ENCODE assay signal across 13 mouse cellular contexts in genomic region chr5:123079568-123079967, GRCm38 (mm10). TPM values are rescaled to one million over a fixed set of nuclear protein-coding genes. Genes with fewer than 3 reads are reported as not detected.
DNase-seq lines count a peak whose midpoint lies in the region; ATAC-seq and TF ChIP-seq lines count a peak whose summit lies in the region.
"Had no signal": no experiment of that assay in that cellular context is flagged by ENCODE, and none has a peak within 500 bp of the region (broad histone marks: within the 10 kb centered on the region; RNA-seq: fewer than 3 reads in every experiment).

No protein-coding gene starts in this region.

- peaks cover 31% of the 10 kb centered on the region for H3K4me1 ChIP-seq in heart, embryonic 15.5 days (replicated peaks)
- peaks cover 23% of the 10 kb centered on the region for H3K4me1 ChIP-seq in lung, embryonic 15.5 days
- peaks cover 52% of the 10 kb centered on the region for H3K4me1 ChIP-seq in limb, embryonic 10.5 days
- H3K4me1 ChIP-seq in liver, postnatal 0 days (ENCODE audit: insufficient read depth): peaks cover 35% of the 10 kb centered on the region
- H3K4me1 ChIP-seq in hindbrain, embryonic 13.5 days (replicated peaks): peaks cover 37% of the 10 kb centered on the region

- H3K4me3 ChIP-seq in heart, embryonic 15.5 days: no peak overlapping the region
- no peak overlapping the region for H3K4me3 ChIP-seq in lung, embryonic 15.5 days
- no peak overlapping the region for H3K4me3 ChIP-seq in limb, embryonic 10.5 days
- no peak overlapping the region for H3K4me3 ChIP-seq in liver, postnatal 0 days (ENCODE audit: low read depth, low read length)
- no peak overlapping the region for H3K4me3 ChIP-seq in hindbrain, embryonic 13.5 days
- H3K4me3 ChIP-seq: hindbrain, embryonic 12.5 days had no signal

- 54% methylated on average over 1 of the region's 1 CpGs for WGBS in heart, embryonic 15.5 days
- 68% methylated on average over 1 of the region's 1 CpGs for WGBS in lung, embryonic 15.5 days
- 77% methylated on average over 1 of the region's 1 CpGs for WGBS in limb, embryonic 10.5 days
- 38% methylated on average over 1 of the region's 1 CpGs for WGBS in liver, postnatal 0 days (ENCODE audit: insufficient replicate concordance)
- 90% methylated on average over 1 of the region's 1 CpGs for WGBS in hindbrain, embryonic 13.5 days

- no peak for TF ChIP-seq EP300 in liver, postnatal 0 days (IDR thresholded peaks at IDR 0.05; ENCODE audit: low read depth)

- no peak overlapping the region for H3K9ac ChIP-seq in heart, embryonic 15.5 days
- H3K9ac ChIP-seq in lung, embryonic 15.5 days: no peak overlapping the region
- no peak overlapping the region for H3K9ac ChIP-seq in liver, postnatal 0 days (replicated peaks)
- H3K9ac ChIP-seq in hindbrain, embryonic 13.5 days: no peak overlapping the region
- H3K9ac ChIP-seq: hindbrain, embryonic 12.5 days had no signal

- no peak for TF ChIP-seq CTCF in liver, postnatal 0 days (IDR thresholded peaks at IDR 0.05; ENCODE audit: low read depth)

- no peaks in the 10 kb centered on the region for H3K9me3 ChIP-seq in heart, embryonic 15.5 days (replicated peaks)
- H3K9me3 ChIP-seq in lung, embryonic 15.5 days: no peaks in the 10 kb centered on the region
- no peaks in the 10 kb centered on the region for H3K9me3 ChIP-seq in limb, embryonic 10.5 days (replicated peaks)
- no peaks in the 10 kb centered on the region for H3K9me3 ChIP-seq in liver, postnatal 0 days (ENCODE audit: low read length)
- H3K9me3 ChIP-seq in hindbrain, embryonic 13.5 days: no peaks in the 10 kb centered on the region

- no peak for ATAC-seq in heart, embryonic 15.5 days (replicated peaks; ENCODE audit: insufficient number of reproducible peaks, insufficient read depth, low FRiP score, low read depth)
- ATAC-seq in lung, embryonic 15.5 days (ENCODE audit: borderline replicate concordance, extremely low read depth, low FRiP score, low TSS enrichment): no peak
- ATAC-seq in liver, postnatal 0 days: no peak
- ATAC-seq in hindbrain, embryonic 13.5 days (ENCODE audit: low FRiP score): no peak

- H3K36me3 ChIP-seq in heart, embryonic 15.5 days: no peaks in the 10 kb centered on the region
- no peaks in the 10 kb centered on the region for H3K36me3 ChIP-seq in lung, embryonic 15.5 days
- no peaks in the 10 kb centered on the region for H3K36me3 ChIP-seq in limb, embryonic 10.5 days
- H3K36me3 ChIP-seq in liver, postnatal 0 days (replicated peaks; ENCODE audit: insufficient read depth, low read length): no peaks in the 10 kb centered on the region
- no peaks in the 10 kb centered on the region for H3K36me3 ChIP-seq in hindbrain, embryonic 13.5 days
- H3K36me3 ChIP-seq: hindbrain, embryonic 12.5 days had no signal

- H3K27ac ChIP-seq in heart, embryonic 15.5 days: peak overlapping the region; percentile 68
- H3K27ac ChIP-seq in lung, embryonic 15.5 days: peak overlapping the region; percentile 48; the same call in 1 of the 2 replicates
- H3K27ac ChIP-seq in limb, embryonic 10.5 days: peak overlapping the region; percentile 47; the same call in 1 of the 2 replicates
- peak overlapping the region; percentile 30; the same call in 1 of the 2 replicates for H3K27ac ChIP-seq in liver, postnatal 0 days (ENCODE audit: low read depth)
- H3K27ac ChIP-seq in hindbrain, embryonic 13.5 days: no peak overlapping the region
- H3K27ac ChIP-seq: hindbrain, embryonic 12.5 days had no signal

- H3K27me3 ChIP-seq in heart, embryonic 15.5 days: no peaks in the 10 kb centered on the region
- no peaks in the 10 kb centered on the region for H3K27me3 ChIP-seq in lung, embryonic 15.5 days
- no peaks in the 10 kb centered on the region for H3K27me3 ChIP-seq in limb, embryonic 10.5 days (ENCODE audit: low read depth, poor library complexity, severe bottlenecking)
- no peaks in the 10 kb centered on the region for H3K27me3 ChIP-seq in liver, postnatal 0 days (ENCODE audit: insufficient read depth, low read length)
- H3K27me3 ChIP-seq in hindbrain, embryonic 13.5 days: 0 out of 2 replicates have a peak, but pooled peaks cover 3% of the 10 kb centered on the region
- H3K27me3 ChIP-seq: hindbrain, embryonic 12.5 days had no signal

- H3K4me2 ChIP-seq in heart, embryonic 15.5 days: peak overlapping the region; percentile 4; the same call in 1 of the 2 replicates
- no peak overlapping the region for H3K4me2 ChIP-seq in lung, embryonic 15.5 days
- peak overlapping the region; percentile 97; the same call in 1 of the 2 replicates for H3K4me2 ChIP-seq in liver, postnatal 0 days (ENCODE audit: low read depth, low read length)
- no peak overlapping the region for H3K4me2 ChIP-seq in hindbrain, embryonic 13.5 days
- H3K4me2 ChIP-seq: hindbrain, embryonic 12.5 days had no signal

- DNase-seq in heart, adult 18-20 months: no peak
- DNase-seq in lung, postnatal 10 days: no peak
- no peak for DNase-seq in limb, embryonic 10.5 days (ENCODE audit: low spot score)
- no peak for DNase-seq in liver, postnatal 0 days
- DNase-seq in thymus, postnatal 25 days: no peak
- DNase-seq: adrenal gland, postnatal 25 days; cerebellum, adult 11 months had no signal

RNA-seq across cellular contexts. Expression of gene Tmem120b, which starts 11.4 kb away (rescaled TPM):
- 11.3 and 13.0 TPM in 2 replicates for polyA plus RNA-seq in heart, embryonic 15.5 days (2015; fragmentation: Nextera tagmentation; extraction: Ambion mirVana)
- 10 to 100 TPM; 10.1 to 10.3 TPM for total RNA-seq in heart, adult 18-20 months (2021)
- 12.8 and 14.0 TPM in 2 replicates for polyA plus RNA-seq in lung, embryonic 15.5 days (2015; fragmentation: Nextera tagmentation; extraction: Ambion mirVana)
- polyA plus RNA-seq in limb, embryonic 10.5 days (2016; fragmentation: Nextera tagmentation; extraction: Ambion mirVana): 9.7 and 12.4 TPM in 2 replicates
- polyA plus RNA-seq in liver, postnatal 0 days (2015; fragmentation: Nextera tagmentation; extraction: Ambion mirVana): 12.0 and 12.8 TPM in 2 replicates
- polyA plus RNA-seq in hindbrain, embryonic 13.5 days (2015; fragmentation: Nextera tagmentation; extraction: Ambion mirVana): 18.0 and 18.6 TPM in 2 replicates

RNA-seq across cellular contexts. Expression of gene Morn3, which starts 32.8 kb away (rescaled TPM):
- not detected in 2 replicates for polyA plus RNA-seq in heart, embryonic 15.5 days (2015; fragmentation: Nextera tagmentation; extraction: Ambion mirVana)
- total RNA-seq in heart, adult 18-20 months (2021): not detected
- 1.3 and 1.5 TPM in 2 replicates for polyA plus RNA-seq in lung, embryonic 15.5 days (2015; fragmentation: Nextera tagmentation; extraction: Ambion mirVana)
- polyA plus RNA-seq in limb, embryonic 10.5 days (2016; fragmentation: Nextera tagmentation; extraction: Ambion mirVana): not detected in 2 replicates
- polyA plus RNA-seq in liver, postnatal 0 days (2015; fragmentation: Nextera tagmentation; extraction: Ambion mirVana): not detected in 2 replicates
- 0.65 and 1.5 TPM in 2 replicates for polyA plus RNA-seq in hindbrain, embryonic 13.5 days (2015; fragmentation: Nextera tagmentation; extraction: Ambion mirVana)
- total RNA-seq: adrenal gland, postnatal 25 days; left cerebral cortex, postnatal 14 days; megakaryocyte-erythroid progenitor cell, adult 5-6 weeks had no signal

RNA-seq across cellular contexts. Expression of gene Rhof, which starts 52.9 kb away (rescaled TPM):
- polyA plus RNA-seq in heart, embryonic 15.5 days (2015; fragmentation: Nextera tagmentation; extraction: Ambion mirVana): 1.5 and 3.1 TPM in 2 replicates
- 1 to 10 TPM in 1 of 2 experiments, under 1 TPM in 1; 0.55 to 2.6 TPM for total RNA-seq in heart, adult 18-20 months (2021)
- 2.7 and 2.8 TPM in 2 replicates for polyA plus RNA-seq in lung, embryonic 15.5 days (2015; fragmentation: Nextera tagmentation; extraction: Ambion mirVana)
- polyA plus RNA-seq in limb, embryonic 10.5 days (2016; fragmentation: Nextera tagmentation; extraction: Ambion mirVana): 1.8 and 2.0 TPM in 2 replicates
- polyA plus RNA-seq in liver, postnatal 0 days (2015; fragmentation: Nextera tagmentation; extraction: Ambion mirVana): 2.1 and 2.4 TPM in 2 replicates
- 5.1 and 5.8 TPM in 2 replicates for polyA plus RNA-seq in hindbrain, embryonic 13.5 days (2015; fragmentation: Nextera tagmentation; extraction: Ambion mirVana)

Comparison
In these comparisons a context has a peak if more than half of its experiments do, and no peak if none do; other contexts are left out.
1. H3K4me2 ChIP-seq: peak in heart, embryonic 15.5 days (single experiment) and liver, postnatal 0 days (single experiment); none in lung, embryonic 15.5 days (single experiment) and hindbrain, embryonic 13.5 days (single experiment).